Mouse (Mus musculus) CD4-positive, CD25-positive, alpha-beta regulatory T cell (primary cell): ENCODE results near the gene C1ql3. TPM values are rescaled to one million over a fixed set of nuclear protein-coding genes. Genes with fewer than 3 reads are reported as not detected.

Experiments used
- polyA plus RNA-seq: library from polyadenylated mRNA; unstranded; fragments of 100-300 nt; shearing (Covaris generic); gene quantifications from one replicate; pipeline ENCODE4 v1.2.1, GENCODE M21; 2017

Gene C1ql3
- 0.62 TPM for polyA plus RNA-seq

DNA sequence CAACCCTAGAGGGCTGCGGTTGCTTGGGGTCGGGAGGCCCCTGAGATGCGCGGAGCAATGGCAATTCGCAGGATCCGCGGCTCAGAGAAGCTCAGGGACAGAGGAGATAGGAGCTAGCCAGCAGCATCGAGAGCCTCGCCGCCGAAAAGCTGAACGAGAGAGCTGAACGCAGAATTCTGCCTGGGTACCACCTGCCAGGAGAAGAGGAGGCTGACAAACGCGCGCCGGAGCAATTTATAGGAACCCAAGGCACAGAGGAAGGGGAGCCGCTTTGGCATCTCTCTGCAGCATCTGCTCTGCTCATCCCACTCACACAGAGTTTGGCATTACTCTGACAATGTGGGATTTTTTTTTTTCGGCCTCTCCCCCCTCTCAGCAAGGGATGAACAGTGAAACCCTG, at the start of gene C1ql3:
Gene C1ql3 (minus strand): TSS at position 335 of the 400 bp plus-strand sequence.

Other genes with a start within 250 kb of the C1ql3 start
- 4.0 TPM for gene Pter, start 87.8 kb downstream of the C1ql3 start, polyA plus RNA-seq